Mouse (Mus musculus): ENCODE measurements around the gene Ggt6.

- TF ChIP-seq ZNF384 (IDR thresholded peaks at IDR 0.05; ENCODE audit: low read depth, low read length): no peak
- TF ChIP-seq HCFC1 (IDR thresholded peaks at IDR 0.05; ENCODE audit: borderline replicate concordance, insufficient read depth, low read length): no peak
These were observed 18.0 kb downstream of the Ggt6 start for GRCm38 (mm10) chr11:72453105-72453953.
